Mouse (Mus musculus) kidney, embryonic 14.5 days (tissue): ENCODE results near the gene Gys2. TPM values are rescaled to one million over a fixed set of nuclear protein-coding genes. Genes with fewer than 3 reads are reported as not detected.

Source experiments
- ATAC-seq: fragments of 200-750 bp; cut with Nextera tagmentation; 2 replicates; pipeline ENCODE4 v1.8.0; 2017; ENCODE audit warnings: moderate number of reproducible peaks, mild to moderate bottlenecking, moderate TSS enrichment, moderate library complexity; ENCODE audit not compliant: low FRiP score, low TSS enrichment
- H3K27ac ChIP-seq: fragments of 300-500 bp; sonication (generic); 2 replicates; pipeline ENCODE4 v1.5.1; 2014; ENCODE audit warnings: low read depth, mild to moderate bottlenecking, low read length, moderate library complexity, mixed read lengths
- H3K27me3 ChIP-seq: fragments of 300-500 bp; sonication (generic); 2 replicates; pipeline ENCODE4 v1.6.1; 2014; ENCODE audit warnings: mild to moderate bottlenecking, low read length; ENCODE audit not compliant: control insufficient read depth, insufficient read depth
- H3K36me3 ChIP-seq: fragments of 300-500 bp; sonication (generic); 2 replicates; pipeline ENCODE4 v1.6.1; 2014; ENCODE audit warnings: low read length, mixed read lengths; ENCODE audit not compliant: control insufficient read depth, insufficient read depth
- H3K4me1 ChIP-seq: fragments of 300-500 bp; sonication (generic); 2 replicates; pipeline ENCODE4 v1.6.1; 2014; ENCODE audit warnings: low read length, mixed read lengths; ENCODE audit not compliant: control insufficient read depth, insufficient read depth
- H3K4me2 ChIP-seq: fragments of 300-500 bp; sonication (generic); replicated peaks from 2 replicates; pipeline ENCODE4 v1.6.1; 2014; ENCODE audit warnings: low read depth, mild to moderate bottlenecking, low read length
- H3K4me3 ChIP-seq: fragments of 300-500 bp; sonication (generic); 2 replicates; pipeline ENCODE4 v1.5.1; 2014; ENCODE audit warnings: mild to moderate bottlenecking, low read length
- H3K9ac ChIP-seq: fragments of 300-500 bp; sonication (generic); 2 replicates; pipeline ENCODE4 v1.6.1; 2014; ENCODE audit warnings: low read depth, mild to moderate bottlenecking, low read length, moderate library complexity
- H3K9me3 ChIP-seq: fragments of 300-500 bp; sonication (generic); 2 replicates; pipeline ENCODE4 v1.6.1; 2016; ENCODE audit warnings: low read length; ENCODE audit not compliant: control insufficient read depth
- WGBS: fragments of 180-500 bp; shearing (Covaris S2); extraction: QIAGEN DNeasy Blood & Tissue Kit; methylation state at CpG from one replicate; pipeline ENCODE4 v1.1.7; 2014; 5-methylcytosine and 5-hydroxymethylcytosine counted together
- polyA plus RNA-seq: library from polyadenylated mRNA; unstranded; fragments of >200 nt; fragmentation: Nextera tagmentation; extraction: Ambion mirVana; gene quantifications from 2 replicates; pipeline ENCODE4 v1.2.1, GENCODE M21; 2014

Gys2 gene
- polyA plus RNA-seq, 1 experiment from 2014 or later, result not detected

DNA sequence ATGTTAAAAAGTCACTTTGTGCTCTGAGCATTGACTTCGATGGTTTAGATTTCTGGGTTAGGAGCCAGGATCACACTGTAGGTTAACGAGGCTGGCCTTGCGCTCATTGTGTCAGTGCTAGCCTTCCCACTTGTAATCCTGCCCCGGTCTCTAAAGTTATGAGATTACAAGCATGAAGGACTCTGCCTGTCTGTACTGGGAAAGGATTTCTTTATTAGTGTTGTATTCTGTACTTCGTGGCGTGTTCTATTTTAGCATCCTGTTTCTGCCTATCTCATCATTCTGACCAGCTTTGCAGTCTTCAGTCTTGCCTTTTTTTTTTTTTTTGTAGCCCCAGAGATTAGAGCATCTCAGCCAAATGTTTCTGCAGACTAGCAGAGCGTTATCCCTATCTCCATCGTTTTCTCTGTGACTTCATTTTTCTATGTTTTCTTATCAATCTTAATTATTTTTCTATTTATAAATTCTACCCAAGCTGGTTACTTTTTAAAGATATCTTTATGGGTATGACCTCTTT is 85.1 kb downstream of the Gys2 start:
- no peak for ATAC-seq
- peak overlapping the region; percentile 38 for H3K4me2 ChIP-seq
- H3K4me1 ChIP-seq, result peaks cover 16% of the 10 kb centered on the region
- H3K36me3 ChIP-seq, result peaks cover 2% of the 10 kb centered on the region; the same call in 1 of the 2 replicates
- H3K4me3 ChIP-seq, result peak overlapping the region; percentile 71
- no peaks in the 10 kb centered on the region for H3K9me3 ChIP-seq
- H3K27ac ChIP-seq, result no peak overlapping the region
- peak overlapping the region; percentile 84 for H3K9ac ChIP-seq
- H3K27me3 ChIP-seq, result no peaks in the 10 kb centered on the region
- 20% methylated on average over 8 of the region's 8 CpGs for WGBS

DNA sequence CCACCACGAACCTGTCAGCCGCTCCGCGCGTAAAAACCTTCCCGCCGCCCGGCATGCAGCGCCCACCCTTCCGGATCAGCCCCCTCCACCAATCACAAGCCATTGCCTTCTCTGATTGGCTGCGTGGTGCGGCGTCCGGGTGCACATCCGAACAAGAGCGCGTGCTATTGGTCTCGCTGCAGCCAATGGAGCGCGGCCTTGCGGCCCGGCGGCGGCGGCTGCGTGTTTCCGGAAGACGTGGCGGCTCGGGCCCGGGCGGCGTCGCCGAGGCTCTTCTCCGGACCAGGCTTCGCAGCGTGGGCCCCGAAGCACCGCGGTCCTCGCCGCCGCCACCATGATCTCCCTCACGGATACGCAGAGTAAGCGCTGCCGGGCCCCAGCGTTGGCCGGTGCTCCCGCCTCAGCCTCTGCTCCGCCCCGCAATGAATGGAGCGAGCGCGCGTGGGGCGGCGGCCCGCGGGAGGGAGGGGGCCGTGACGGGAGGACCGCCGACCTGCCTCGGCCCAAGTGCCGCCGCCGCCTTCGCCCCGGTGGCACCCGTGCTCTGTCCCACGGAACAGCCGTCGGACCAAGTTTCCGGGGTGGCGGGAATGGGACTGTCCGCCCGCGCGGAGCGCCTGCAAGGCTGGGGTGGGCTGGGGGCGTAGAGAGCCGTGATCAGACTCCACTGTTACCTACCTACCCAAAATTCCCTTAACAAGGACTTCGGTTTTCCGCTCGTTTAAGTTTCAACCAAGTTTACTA is 85.7 kb downstream of the Gys2 start, which contains the start of the genes Recql and Golt1b:
TSS of gene Recql (minus strand) at position 77 of the 744 bp plus-strand sequence.
TSS of gene Golt1b (plus strand) at position 211 of the 744 bp plus-strand sequence.
- peak; percentile 100 for ATAC-seq
- WGBS, result under 1% methylated on average over 76 of the region's 87 CpGs

DNA sequence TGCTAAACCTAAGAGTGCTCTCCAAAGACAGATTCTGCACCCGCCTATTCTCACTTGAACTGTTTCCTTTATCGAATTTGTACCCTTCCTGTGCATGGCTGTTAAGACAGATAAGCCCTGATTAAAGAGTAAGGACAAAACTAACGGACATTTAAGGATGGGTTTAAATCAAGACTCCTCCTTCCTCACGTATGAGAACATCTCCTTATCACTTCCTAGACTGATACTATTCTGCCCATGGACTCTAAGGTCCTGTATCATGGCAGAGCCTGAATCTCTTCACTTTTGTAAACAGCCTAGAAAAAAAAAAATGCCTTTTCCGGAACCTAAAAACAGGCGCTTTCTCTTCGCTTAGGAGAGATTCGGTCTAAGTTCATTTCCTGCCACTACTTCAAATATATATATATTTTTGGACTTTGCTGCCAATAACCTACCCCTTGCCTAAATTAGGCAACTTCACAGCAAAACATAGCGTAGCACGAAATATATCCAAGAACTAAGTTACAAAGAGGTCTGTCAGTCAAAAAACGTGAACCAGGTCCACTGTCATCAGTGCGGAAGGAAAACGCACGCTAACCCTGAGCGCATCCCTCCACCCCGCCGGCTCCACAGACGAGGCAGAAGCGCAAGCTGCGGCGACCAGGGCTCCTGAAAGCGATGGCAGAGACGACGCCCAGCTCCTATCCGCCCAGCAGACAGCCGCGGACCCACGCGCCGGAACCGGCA is 86.5 kb downstream of the Gys2 start:
- peak; percentile 87; the same call in 1 of the 2 replicates for ATAC-seq

More for the DNA sequence above, 85.7 kb downstream of the Gys2 start, which contains the start of the genes Recql and Golt1b:
- Histone ChIP-seq H3K9ac (peak within 1 kb of the TSS; percentile 84), H3K36me3 (no peaks in the 10 kb centered on the region), H3K27me3 (no peaks in the 10 kb centered on the region), H3K4me3 (peak within 1 kb of the TSS; percentile 71), H3K4me2 (peak within 1 kb of the TSS; percentile 68), H3K9me3 (no peaks in the 10 kb centered on the region), H3K4me1 (peaks cover 16% of the 10 kb centered on the region), H3K27ac (no peak within 1 kb of the TSS; the same call in 1 of the 2 replicates)

DNA sequence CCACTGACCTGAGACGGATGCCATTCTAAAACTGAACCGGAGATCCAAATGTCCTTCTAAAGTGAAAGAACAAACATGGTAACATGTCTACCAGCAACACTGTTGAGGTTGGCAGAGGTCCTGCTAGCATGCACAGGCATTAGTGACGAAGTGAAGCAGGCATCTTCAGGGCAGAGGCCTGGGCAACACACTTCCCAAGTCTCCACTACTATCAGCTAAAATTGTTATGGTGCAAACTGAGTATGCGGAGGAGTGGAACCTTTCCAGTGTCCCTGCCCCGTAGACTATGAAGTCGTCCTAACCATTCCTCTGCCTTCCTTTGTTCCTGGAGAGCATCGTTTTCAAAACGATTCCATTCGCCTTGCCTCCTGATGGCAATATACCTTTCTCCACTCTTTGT is 88.4 kb downstream of the Gys2 start:
- H3K36me3 ChIP-seq, result no peaks in the 10 kb centered on the region
- H3K9me3 ChIP-seq, result no peaks in the 10 kb centered on the region
- ATAC-seq, result no peak
- H3K4me2 ChIP-seq, result no peak overlapping the region
- WGBS, result 88% methylated on average over 9 of the region's 9 CpGs
- no peaks in the 10 kb centered on the region for H3K27me3 ChIP-seq
- H3K9ac ChIP-seq, result no peak overlapping the region
- H3K27ac ChIP-seq, result no peak overlapping the region
- H3K4me1 ChIP-seq, result peaks cover 16% of the 10 kb centered on the region
- no peak overlapping the region for H3K4me3 ChIP-seq

More for the DNA sequence above, 86.5 kb downstream of the Gys2 start:
- peak overlapping the region; percentile 71 for H3K4me3 ChIP-seq
- no peaks in the 10 kb centered on the region for H3K9me3 ChIP-seq
- no peaks in the 10 kb centered on the region for H3K36me3 ChIP-seq
- H3K27me3 ChIP-seq, result no peaks in the 10 kb centered on the region
- H3K4me2 ChIP-seq, result peak overlapping the region; percentile 68
- WGBS, result 4% methylated on average over 31 of the region's 31 CpGs
- peaks cover 16% of the 10 kb centered on the region for H3K4me1 ChIP-seq
- H3K9ac ChIP-seq, result peak overlapping the region; percentile 84
- H3K27ac ChIP-seq, result no peak overlapping the region; the same call in 1 of the 2 replicates

DNA sequence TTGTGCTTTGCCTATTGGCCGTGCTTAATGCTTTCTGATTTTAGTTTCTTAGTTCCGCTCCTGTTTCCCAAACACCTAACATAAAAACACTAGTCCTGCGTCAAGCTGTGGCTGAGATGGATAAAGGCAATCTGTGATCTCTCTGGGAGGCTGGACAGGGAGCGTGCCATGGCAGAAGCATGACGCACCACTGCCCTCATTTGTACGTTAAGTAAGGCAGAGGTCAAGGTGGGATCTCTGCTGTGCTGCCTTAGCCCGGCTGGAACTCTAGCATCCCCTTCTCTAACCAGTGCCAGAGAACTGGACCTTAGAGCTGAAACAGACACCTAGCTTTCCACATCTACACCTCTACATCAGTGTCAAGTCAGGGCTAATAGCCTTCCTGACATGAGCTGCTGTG is 91.3 kb downstream of the Gys2 start:
- H3K9ac ChIP-seq, result no peak overlapping the region
- peaks cover 4% of the 10 kb centered on the region; the same call in 1 of the 2 replicates for H3K4me1 ChIP-seq
- H3K9me3 ChIP-seq, result no peaks in the 10 kb centered on the region
- H3K36me3 ChIP-seq, result peaks cover 4% of the 10 kb centered on the region; the same call in 1 of the 2 replicates
- no peak for ATAC-seq
- no peaks in the 10 kb centered on the region for H3K27me3 ChIP-seq
- H3K4me2 ChIP-seq, result no peak overlapping the region
- no peak overlapping the region for H3K27ac ChIP-seq
- H3K4me3 ChIP-seq, result no peak overlapping the region
- 85% methylated on average over 7 of the region's 7 CpGs for WGBS

DNA sequence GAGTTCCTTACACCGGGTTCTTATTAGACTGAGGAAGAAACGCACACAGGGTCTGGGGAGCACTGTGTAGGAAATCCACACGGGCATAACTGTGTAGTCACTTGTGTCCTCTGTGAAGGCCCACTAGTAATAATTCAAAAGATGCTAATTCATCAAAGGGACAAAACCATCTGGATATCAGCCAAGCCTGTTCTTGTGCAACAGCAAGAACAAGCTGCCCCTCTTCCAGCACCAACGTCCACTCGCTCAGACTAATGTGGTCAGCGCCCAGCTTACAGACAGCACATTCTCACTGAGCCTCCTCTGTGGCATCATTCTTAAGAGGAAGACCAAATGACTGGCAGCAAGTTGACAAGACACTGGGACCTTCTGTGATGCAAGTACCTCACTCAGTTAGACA is 92.9 kb downstream of the Gys2 start:
- H3K4me3 ChIP-seq, result no peak overlapping the region
- no peaks in the 10 kb centered on the region for H3K9me3 ChIP-seq
- H3K4me2 ChIP-seq, result no peak overlapping the region
- H3K36me3 ChIP-seq, result peaks cover 17% of the 10 kb centered on the region
- no peak overlapping the region for H3K9ac ChIP-seq
- H3K4me1 ChIP-seq, result no peaks in the 10 kb centered on the region
- no peak overlapping the region for H3K27ac ChIP-seq
- 90% methylated on average over 6 of the region's 6 CpGs for WGBS
- no peaks in the 10 kb centered on the region for H3K27me3 ChIP-seq
- no peak for ATAC-seq

DNA sequence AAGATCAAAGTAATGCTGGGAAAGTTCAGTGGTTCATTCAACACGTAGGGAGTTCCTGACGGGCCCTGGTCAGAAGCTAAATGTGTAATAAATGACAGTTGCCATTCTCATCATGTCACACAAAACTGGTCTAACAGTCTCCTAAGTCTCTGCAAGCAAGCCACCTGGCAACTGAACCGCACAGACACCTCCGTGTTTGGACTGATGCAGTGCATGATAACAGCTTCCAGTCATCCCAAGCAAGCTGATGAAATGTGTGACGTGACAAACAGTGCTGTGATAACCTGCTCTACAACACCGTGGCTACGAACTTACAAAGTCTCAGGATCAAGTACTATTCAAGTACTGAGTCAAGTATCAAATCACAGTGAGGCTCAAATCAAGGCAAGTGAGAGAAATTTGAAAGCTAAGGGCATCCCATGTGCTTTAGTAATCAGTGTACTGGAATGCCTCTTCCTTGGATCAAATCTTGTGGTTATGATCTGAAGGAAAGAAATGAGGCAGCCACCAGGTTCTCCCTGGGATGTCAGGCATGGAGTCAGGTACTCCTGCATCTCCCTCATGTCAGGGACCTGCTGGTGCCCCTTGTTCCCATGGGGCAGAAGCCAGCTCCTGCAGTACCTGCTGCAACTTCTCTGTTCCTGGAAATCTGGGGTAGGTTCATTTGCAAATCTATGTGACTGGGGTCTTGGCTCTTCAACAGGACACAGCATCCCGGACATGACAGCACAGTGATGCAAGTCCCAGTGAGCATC is 94.2 kb downstream of the Gys2 start:
- H3K27ac ChIP-seq, result no peak overlapping the region
- H3K4me3 ChIP-seq, result no peak overlapping the region
- no peak overlapping the region for H3K4me2 ChIP-seq
- 90% methylated on average over 8 of the region's 8 CpGs for WGBS
- no peaks in the 10 kb centered on the region for H3K4me1 ChIP-seq
- no peak for ATAC-seq
- peaks cover 24% of the 10 kb centered on the region for H3K36me3 ChIP-seq
- H3K9me3 ChIP-seq, result no peaks in the 10 kb centered on the region
- no peak overlapping the region for H3K9ac ChIP-seq
- H3K27me3 ChIP-seq, result no peaks in the 10 kb centered on the region

DNA sequence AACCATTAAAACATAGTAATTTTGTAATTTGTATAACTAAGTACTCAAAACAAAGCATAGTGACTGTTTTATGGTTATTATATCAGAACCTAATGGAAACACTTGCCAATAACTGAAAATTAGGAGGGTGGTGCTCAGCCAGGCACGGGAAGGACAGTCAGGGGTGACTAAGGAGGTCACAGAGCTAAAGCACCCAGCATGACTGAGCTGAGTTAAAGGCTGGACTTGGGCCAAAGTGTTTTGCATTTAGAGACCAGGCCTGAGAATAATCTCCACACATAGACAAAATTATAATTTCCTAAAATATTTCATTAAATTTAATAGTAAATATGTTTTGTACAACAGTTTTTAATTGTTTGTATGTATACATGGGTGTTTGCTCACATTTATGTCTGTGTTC is 95.8 kb downstream of the Gys2 start:
- Histone ChIP-seq H3K27ac (no peak overlapping the region), H3K4me2 (no peak overlapping the region), H3K27me3 (no peaks in the 10 kb centered on the region), H3K9ac (no peak overlapping the region), H3K4me3 (no peak overlapping the region), H3K36me3 (peaks cover 28% of the 10 kb centered on the region), H3K9me3 (no peaks in the 10 kb centered on the region), H3K4me1 (no peaks in the 10 kb centered on the region)
- WGBS, result 72% methylated on average over 1 of the region's 1 CpGs
- ATAC-seq, result no peak
